Mouse (Mus musculus): ENCODE measurements around the gene Wdpcp.

- TF ChIP-seq POLR2A (IDR thresholded peaks at IDR 0.05; ENCODE audit: low read depth, low read length): no peak
- no peak for TF ChIP-seq CTCF (IDR thresholded peaks at IDR 0.05; ENCODE audit: borderline replicate concordance, insufficient read depth, low read length)
Measured at GRCm38 (mm10) chr11:21540072-21540471, 32.0 kb upstream of the Wdpcp start.
